Mouse (Mus musculus): Measurements from ENCODE around the gene Olfr43. TPM values are rescaled to one million over a fixed set of nuclear protein-coding genes. Genes with fewer than 3 reads are reported as not detected.

Olfr43 gene
- polyA plus RNA-seq (2015; fragmentation: Nextera tagmentation; extraction: Ambion mirVana), result not detected in 2 replicates

GRCm38 (mm10) chr11:74211279-74211678, at the start of gene Olfr43:
Gene Olfr43, minus strand, starts transcription at chr11:74211379.
- Histone ChIP-seq H3K4me3 (no peak within 1 kb of the TSS), H3K4me1 (no peaks in the 10 kb centered on the region), H3K9me3 (peaks cover 17% of the 10 kb centered on the region; the same call in 1 of the 2 replicates), H3K27me3 (replicated peaks) (no peaks in the 10 kb centered on the region), H3K4me2 (no peak within 1 kb of the TSS), H3K27ac (replicated peaks) (no peak within 1 kb of the TSS), H3K36me3 (no peaks in the 10 kb centered on the region), H3K9ac (no peak within 1 kb of the TSS)
- 38% methylated on average over 1 of the region's 1 CpGs for WGBS
- ATAC-seq (ENCODE audit: extremely low read depth, insufficient number of reproducible peaks, low FRiP score, low TSS enrichment), result no peak

GRCm38 (mm10) chr11:74259508-74259907, 48.3 kb upstream of the Olfr43 start, which contains the start of gene Olfr406:
Gene Olfr406, plus strand, starts transcription at chr11:74259808.
- no peaks in the 10 kb centered on the region for H3K27me3 ChIP-seq (replicated peaks)
- no peak within 1 kb of the TSS for H3K9ac ChIP-seq
- no peak within 1 kb of the TSS for H3K4me2 ChIP-seq
- H3K27ac ChIP-seq (replicated peaks), result no peak within 1 kb of the TSS
- no peaks in the 10 kb centered on the region for H3K4me1 ChIP-seq
- peaks cover 10% of the 10 kb centered on the region; the same call in 1 of the 2 replicates for H3K9me3 ChIP-seq
- no peaks in the 10 kb centered on the region for H3K36me3 ChIP-seq
- WGBS, result 41% methylated on average over 2 of the region's 2 CpGs
- no peak within 1 kb of the TSS for H3K4me3 ChIP-seq
- ATAC-seq (ENCODE audit: extremely low read depth, insufficient number of reproducible peaks, low FRiP score, low TSS enrichment), result no peak

- H3K4me1 ChIP-seq, result no peaks in the 10 kb centered on the region
- no peaks in the 10 kb centered on the region for H3K36me3 ChIP-seq
- H3K9ac ChIP-seq, result no peak overlapping the region
- H3K27ac ChIP-seq (replicated peaks), result no peak overlapping the region
- no peak overlapping the region for H3K4me2 ChIP-seq
- no peak for ATAC-seq (ENCODE audit: extremely low read depth, insufficient number of reproducible peaks, low FRiP score, low TSS enrichment)
- H3K27me3 ChIP-seq (replicated peaks), result no peaks in the 10 kb centered on the region
- 79% methylated on average over 3 of the region's 3 CpGs for WGBS
- peaks cover 8% of the 10 kb centered on the region; the same call in 1 of the 2 replicates for H3K9me3 ChIP-seq
- H3K4me3 ChIP-seq, result no peak overlapping the region
These were observed 30.0 kb upstream of the Olfr43 start for GRCm38 (mm10) chr11:74241201-74241600.

- Histone ChIP-seq H3K27ac (replicated peaks) (no peak within 1 kb of the TSS), H3K27me3 (replicated peaks) (no peaks in the 10 kb centered on the region), H3K4me1 (no peaks in the 10 kb centered on the region), H3K36me3 (no peaks in the 10 kb centered on the region), H3K4me2 (no peak within 1 kb of the TSS), H3K9me3 (peaks cover 21% of the 10 kb centered on the region; the same call in 1 of the 2 replicates), H3K9ac (no peak within 1 kb of the TSS), H3K4me3 (no peak within 1 kb of the TSS)
- no peak for ATAC-seq (ENCODE audit: extremely low read depth, insufficient number of reproducible peaks, low FRiP score, low TSS enrichment)
These were observed 25.2 kb downstream of the Olfr43 start, which contains the start of gene Olfr403 for GRCm38 (mm10) chr11:74185949-74186348. Gene Olfr403, plus strand, starts transcription at chr11:74186249.

- H3K27ac ChIP-seq (replicated peaks), result no peak overlapping the region
- no peak for ATAC-seq (ENCODE audit: extremely low read depth, insufficient number of reproducible peaks, low FRiP score, low TSS enrichment)
These were observed 27.4 kb downstream of the Olfr43 start for GRCm38 (mm10) chr11:74183745-74184144.

GRCm38 (mm10) chr11:74183168-74183567, 28.0 kb downstream of the Olfr43 start:
- Histone ChIP-seq H3K9me3 (peaks cover 27% of the 10 kb centered on the region), H3K9ac (no peak overlapping the region), H3K27ac (replicated peaks) (no peak overlapping the region), H3K27me3 (replicated peaks) (no peaks in the 10 kb centered on the region), H3K4me3 (no peak overlapping the region), H3K36me3 (no peaks in the 10 kb centered on the region), H3K4me2 (no peak overlapping the region), H3K4me1 (no peaks in the 10 kb centered on the region)
- ATAC-seq (ENCODE audit: extremely low read depth, insufficient number of reproducible peaks, low FRiP score, low TSS enrichment), result no peak
- 63% methylated on average over 4 of the region's 4 CpGs for WGBS

More at GRCm38 (mm10) chr11:74183745-74184144, 27.4 kb downstream of the Olfr43 start:
- H3K36me3 ChIP-seq, result no peaks in the 10 kb centered on the region
- WGBS, result 66% methylated on average over 4 of the region's 4 CpGs
- H3K4me1 ChIP-seq, result no peaks in the 10 kb centered on the region
- no peak overlapping the region for H3K4me2 ChIP-seq
- no peaks in the 10 kb centered on the region for H3K27me3 ChIP-seq (replicated peaks)
- peaks cover 24% of the 10 kb centered on the region; the same call in 1 of the 2 replicates for H3K9me3 ChIP-seq
- no peak overlapping the region for H3K4me3 ChIP-seq
- no peak overlapping the region for H3K9ac ChIP-seq

- no peaks in the 10 kb centered on the region for H3K4me1 ChIP-seq
- H3K27me3 ChIP-seq (replicated peaks), result no peaks in the 10 kb centered on the region
- H3K9me3 ChIP-seq, result 0 out of 2 replicates have a peak, but pooled peaks cover 3% of the 10 kb centered on the region
- no peak overlapping the region for H3K4me3 ChIP-seq
- no peak overlapping the region for H3K4me2 ChIP-seq
- no peaks in the 10 kb centered on the region for H3K36me3 ChIP-seq
- no peak overlapping the region for H3K9ac ChIP-seq
- ATAC-seq (ENCODE audit: extremely low read depth, insufficient number of reproducible peaks, low FRiP score, low TSS enrichment), result no peak
- H3K27ac ChIP-seq (replicated peaks), result no peak overlapping the region
These were observed 42.4 kb downstream of the Olfr43 start for GRCm38 (mm10) chr11:74168771-74169170.

Other genes starting within 250 kb of the Olfr43 start
- not detected in 2 replicates for gene Olfr398, start 221.0 kb downstream of the Olfr43 start, polyA plus RNA-seq (2015; fragmentation: Nextera tagmentation; extraction: Ambion mirVana)
- gene Olfr139, start 154.8 kb downstream of the Olfr43 start, polyA plus RNA-seq (2015; fragmentation: Nextera tagmentation; extraction: Ambion mirVana), result not detected in 2 replicates
- gene Olfr399, start 154.8 kb downstream of the Olfr43 start, polyA plus RNA-seq (2015; fragmentation: Nextera tagmentation; extraction: Ambion mirVana), result not detected in 2 replicates
- gene Zfp616, start 141.4 kb downstream of the Olfr43 start, polyA plus RNA-seq (2015; fragmentation: Nextera tagmentation; extraction: Ambion mirVana), result not detected in 2 replicates
- gene Olfr401, start 97.7 kb downstream of the Olfr43 start, polyA plus RNA-seq (2015; fragmentation: Nextera tagmentation; extraction: Ambion mirVana), result not detected in 2 replicates
- gene Olfr402, start 57.9 kb downstream of the Olfr43 start, polyA plus RNA-seq (2015; fragmentation: Nextera tagmentation; extraction: Ambion mirVana), result not detected in 2 replicates
- not detected in 2 replicates for gene Olfr403, start 25.1 kb downstream of the Olfr43 start, polyA plus RNA-seq (2015; fragmentation: Nextera tagmentation; extraction: Ambion mirVana)
- gene Olfr406, start 48.4 kb upstream of the Olfr43 start, polyA plus RNA-seq (2015; fragmentation: Nextera tagmentation; extraction: Ambion mirVana), result not detected in 2 replicates
- not detected in 2 replicates for gene Olfr59, start 72.4 kb upstream of the Olfr43 start, polyA plus RNA-seq (2015; fragmentation: Nextera tagmentation; extraction: Ambion mirVana)
- not detected in 2 replicates for gene Olfr410, start 126.7 kb upstream of the Olfr43 start, polyA plus RNA-seq (2015; fragmentation: Nextera tagmentation; extraction: Ambion mirVana)
- gene Olfr411, start 141.3 kb upstream of the Olfr43 start, polyA plus RNA-seq (2015; fragmentation: Nextera tagmentation; extraction: Ambion mirVana), result not detected in 2 replicates
- not detected in 2 replicates for gene Olfr412, start 150.7 kb upstream of the Olfr43 start, polyA plus RNA-seq (2015; fragmentation: Nextera tagmentation; extraction: Ambion mirVana)

Measured in heart, embryonic 13.5 days (tissue).